Mouse (Mus musculus): ENCODE measurements around the gene Tial1. TPM values are rescaled to one million over a fixed set of nuclear protein-coding genes. Genes with fewer than 3 reads are reported as not detected.

The Tial1 gene
- polyA plus RNA-seq, 1 experiment from 2014 or later = 44.1 TPM

GRCm38 (mm10) chr7:128392972-128393314, 68.6 kb downstream of the Tial1 start:
- 37% methylated on average over 5 of the region's 5 CpGs for WGBS
- no peak overlapping the region for H3K9ac ChIP-seq (replicated peaks; ENCODE audit: low read length)
- no peaks in the 10 kb centered on the region for H3K4me1 ChIP-seq (ENCODE audit: control insufficient read depth, insufficient read depth, low read length)
- H3K4me2 ChIP-seq (ENCODE audit: low read length) = no peak overlapping the region
- ATAC-seq (ENCODE audit: low FRiP score, low TSS enrichment) (no peak), DNase-seq (no peak)
- H3K36me3 ChIP-seq (ENCODE audit: control insufficient read depth, insufficient read depth, low read length) = no peaks in the 10 kb centered on the region
- no peak overlapping the region for H3K27ac ChIP-seq (replicated peaks; ENCODE audit: low read depth, low read length)
- no peaks in the 10 kb centered on the region for H3K9me3 ChIP-seq (ENCODE audit: control insufficient read depth, low read length)
- H3K27me3 ChIP-seq (ENCODE audit: control insufficient read depth, insufficient read depth, low read length) = no peaks in the 10 kb centered on the region
- H3K4me3 ChIP-seq (replicated peaks; ENCODE audit: low read depth, low read length) = no peak overlapping the region

GRCm38 (mm10) chr7:128392071-128392971, 69.2 kb downstream of the Tial1 start:
- 90% methylated on average over 18 of the region's 18 CpGs for WGBS
- no peak for ATAC-seq (ENCODE audit: low FRiP score, low TSS enrichment)
- Histone ChIP-seq H3K36me3 (ENCODE audit: control insufficient read depth, insufficient read depth, low read length) (no peaks in the 10 kb centered on the region), H3K4me2 (ENCODE audit: low read length) (no peak overlapping the region), H3K27me3 (ENCODE audit: control insufficient read depth, insufficient read depth, low read length) (no peaks in the 10 kb centered on the region), H3K4me3 (replicated peaks; ENCODE audit: low read depth, low read length) (no peak overlapping the region), H3K9ac (replicated peaks; ENCODE audit: low read length) (no peak overlapping the region), H3K9me3 (ENCODE audit: control insufficient read depth, low read length) (no peaks in the 10 kb centered on the region), H3K4me1 (ENCODE audit: control insufficient read depth, insufficient read depth, low read length) (no peaks in the 10 kb centered on the region), H3K27ac (replicated peaks; ENCODE audit: low read depth, low read length) (no peak overlapping the region)
- no peak for DNase-seq

- H3K4me1 ChIP-seq (ENCODE audit: control insufficient read depth, insufficient read depth, low read length) = no peaks in the 10 kb centered on the region
- H3K9me3 ChIP-seq (ENCODE audit: control insufficient read depth, low read length) = no peaks in the 10 kb centered on the region
- no peak overlapping the region for H3K9ac ChIP-seq (replicated peaks; ENCODE audit: low read length)
- DNase-seq (no peak), ATAC-seq (ENCODE audit: low FRiP score, low TSS enrichment) (no peak)
- 60% methylated on average over 12 of the region's 12 CpGs for WGBS
- H3K4me3 ChIP-seq (replicated peaks; ENCODE audit: low read depth, low read length) = no peak overlapping the region
- no peaks in the 10 kb centered on the region for H3K27me3 ChIP-seq (ENCODE audit: control insufficient read depth, insufficient read depth, low read length)
- no peaks in the 10 kb centered on the region for H3K36me3 ChIP-seq (ENCODE audit: control insufficient read depth, insufficient read depth, low read length)
- no peak overlapping the region for H3K27ac ChIP-seq (replicated peaks; ENCODE audit: low read depth, low read length)
- H3K4me2 ChIP-seq (ENCODE audit: low read length) = no peak overlapping the region
Measured at GRCm38 (mm10) chr7:128391267-128392057, 70.1 kb downstream of the Tial1 start.

Small RNA genes lying within 50 kb of the gene (microRNA-seq; reads per million reads assigned to microRNA genes)
- gene Gm24365 = not detected

Other genes with a start within 250 kb of the Tial1 start
- gene Armc5, start 224.4 kb downstream of the Tial1 start, polyA plus RNA-seq (2014; fragmentation: Nextera tagmentation; extraction: Ambion mirVana) = 8.3 and 10.2 TPM in 2 replicates
- gene 9130023H24Rik, start 223.7 kb downstream of the Tial1 start, polyA plus RNA-seq (2014; fragmentation: Nextera tagmentation; extraction: Ambion mirVana) = 9.1 and 11.5 TPM in 2 replicates
- gene Tgfb1i1, start 214.9 kb downstream of the Tial1 start, polyA plus RNA-seq (2014; fragmentation: Nextera tagmentation; extraction: Ambion mirVana) = 10.8 and 20.2 TPM in 2 replicates
- gene Slc5a2, start 196.1 kb downstream of the Tial1 start, polyA plus RNA-seq (2014; fragmentation: Nextera tagmentation; extraction: Ambion mirVana) = 0.31 TPM in 1 of 2 replicates, not detected in the other
- 20.1 and 20.2 TPM in 2 replicates for gene BC017158, start 163.5 kb downstream of the Tial1 start, polyA plus RNA-seq (2014; fragmentation: Nextera tagmentation; extraction: Ambion mirVana)
- 43.6 and 57.5 TPM in 2 replicates for gene Rgs10, start 43.0 kb downstream of the Tial1 start, polyA plus RNA-seq (2014; fragmentation: Nextera tagmentation; extraction: Ambion mirVana)
- 1.2 and 1.7 TPM in 2 replicates for gene Bag3, start 61.9 kb upstream of the Tial1 start, polyA plus RNA-seq (2014; fragmentation: Nextera tagmentation; extraction: Ambion mirVana)
- gene Inpp5f, start 149.6 kb upstream of the Tial1 start, polyA plus RNA-seq (2014; fragmentation: Nextera tagmentation; extraction: Ambion mirVana) = 404 and 444 TPM in 2 replicates